Mouse (Mus musculus): ENCODE data around the gene Zc3h12c.
"Not testable (repeated sequence)": the region's sequence is repeated elsewhere in the genome, so short reads cannot be mapped to it uniquely, and the experiment has no call there.

Gene Zc3h12c

DNA sequence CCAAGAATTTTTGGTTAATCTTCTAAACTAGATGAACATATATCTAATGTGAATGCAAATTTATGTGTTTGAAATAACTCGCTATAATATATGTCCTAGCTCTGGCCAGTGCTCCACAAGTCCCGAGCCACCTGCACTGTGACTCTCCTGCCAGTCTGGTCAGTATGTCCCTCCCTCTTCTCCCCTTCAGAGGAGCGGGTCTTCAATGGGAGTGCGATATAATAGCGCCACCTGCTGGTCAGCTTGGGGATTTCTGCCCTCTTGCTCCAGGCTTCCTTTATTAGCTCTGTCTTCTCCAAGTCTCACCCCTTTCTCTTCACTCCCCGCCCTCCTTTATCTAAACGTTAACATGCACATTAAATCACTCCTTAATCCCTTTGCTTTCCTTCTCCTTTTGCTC is 69.8 kb downstream of the Zc3h12c start:
- peak; percentile 88 for DNase-seq

GRCm38 (mm10) chr9:52097386-52097785 is 71.0 kb downstream of the Zc3h12c start:
- no peak for DNase-seq

DNA sequence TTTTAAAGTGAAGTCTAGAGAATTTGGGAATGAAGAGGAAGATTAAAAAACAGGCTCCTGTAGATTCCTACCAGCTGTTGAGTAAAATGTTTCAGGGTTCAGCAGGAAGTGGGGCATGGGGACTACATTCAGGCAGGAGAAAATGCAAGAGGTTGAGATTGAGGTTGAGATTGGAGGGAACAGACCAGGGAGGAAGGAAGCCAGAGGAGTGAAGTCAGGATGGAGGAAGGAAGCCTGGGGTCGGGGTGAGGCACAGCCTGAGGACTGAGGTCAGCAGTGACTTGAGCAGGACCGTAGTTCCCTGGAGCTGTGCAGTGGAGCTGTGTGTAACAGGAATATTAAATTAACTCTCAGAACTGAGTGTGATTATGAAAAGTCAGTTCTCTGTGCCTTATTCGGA is 72.7 kb downstream of the Zc3h12c start:
- no peak for DNase-seq

DNA sequence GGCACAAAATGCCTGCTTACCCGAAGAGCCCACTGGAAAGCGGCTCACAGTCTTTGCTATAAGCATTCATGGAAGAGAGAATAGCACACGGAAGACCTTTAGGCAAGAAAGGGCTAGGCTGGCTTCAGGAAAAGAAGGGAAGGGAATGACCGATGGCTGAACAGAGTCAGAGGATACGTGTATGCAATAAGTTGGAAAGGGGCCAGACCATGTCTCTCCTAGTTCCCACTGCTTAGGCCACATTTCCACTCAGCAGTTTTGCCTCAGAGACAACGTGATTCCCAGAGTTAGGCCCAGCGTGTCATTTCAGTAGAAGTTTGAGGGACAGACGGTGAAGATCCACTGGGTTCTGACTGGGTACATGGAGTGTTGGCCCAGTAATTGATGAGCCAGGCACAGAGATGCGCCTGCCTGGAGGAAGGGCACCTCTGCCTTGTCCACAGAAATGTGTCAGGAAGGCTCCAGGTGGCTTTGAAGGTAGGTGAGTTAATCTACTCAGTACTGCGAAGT is 73.8 kb downstream of the Zc3h12c start:
- no peak for DNase-seq

DNA sequence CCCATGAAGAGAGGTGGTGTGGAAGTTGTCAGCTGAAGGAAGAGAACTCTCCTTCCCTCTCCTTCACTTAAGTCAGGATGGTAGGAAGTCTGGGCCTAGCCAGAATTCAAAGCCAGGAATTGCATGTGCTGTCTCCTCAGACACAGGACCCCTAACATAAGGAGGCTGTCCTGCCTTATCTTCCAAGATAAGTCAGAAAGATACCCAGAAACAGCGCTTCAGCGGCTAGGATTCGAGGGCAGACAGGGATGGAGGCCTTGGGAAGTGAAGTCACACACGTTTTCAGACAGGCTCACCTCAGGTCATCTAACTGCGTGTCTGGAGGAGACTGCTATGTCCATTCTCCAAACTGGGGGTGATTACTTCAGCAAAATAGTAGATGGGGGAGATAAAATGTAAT is 74.4 kb downstream of the Zc3h12c start:
- no peak for DNase-seq

DNA sequence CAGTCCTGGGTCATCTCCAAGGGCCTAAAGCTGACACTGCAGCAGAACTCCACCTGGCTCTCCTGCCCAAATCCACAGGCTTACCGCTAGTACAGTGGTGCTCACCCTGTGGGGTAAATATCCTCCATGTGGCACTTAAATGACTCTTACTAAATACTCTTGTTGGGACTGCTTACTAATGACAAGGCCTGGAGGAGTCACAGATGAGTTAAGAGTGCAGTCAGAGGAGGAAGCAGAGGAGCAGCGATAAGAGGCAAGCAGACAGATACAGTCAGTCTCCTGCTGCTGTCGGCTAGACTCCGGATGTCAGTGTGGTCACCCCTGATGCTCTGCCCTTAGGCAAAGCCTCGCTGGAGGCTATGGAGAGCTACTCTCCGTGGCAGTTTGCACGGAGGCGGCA is 75.3 kb downstream of the Zc3h12c start:
- no peak for DNase-seq

DNA sequence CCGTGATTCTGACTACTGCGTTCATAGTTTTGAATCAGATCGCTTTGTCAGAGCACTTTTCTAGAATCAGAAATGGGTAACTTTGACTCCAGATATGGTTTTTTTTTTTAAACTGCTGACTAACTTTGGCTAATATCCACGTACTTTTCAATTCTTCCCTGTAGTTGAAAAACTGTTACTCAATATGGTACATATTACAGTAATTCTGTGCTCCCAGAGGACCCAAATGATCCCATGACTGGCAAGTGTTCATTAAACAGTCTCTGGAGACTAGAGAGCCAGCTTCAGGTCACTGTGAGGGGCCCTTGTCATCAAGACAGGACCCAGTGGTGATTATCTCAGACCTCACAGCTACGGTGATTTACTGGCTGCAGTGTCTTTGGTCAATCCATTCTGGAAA is 76.1 kb downstream of the Zc3h12c start:
- no peak for DNase-seq

- DNase-seq: no peak
These were observed 76.6 kb downstream of the Zc3h12c start for GRCm38 (mm10) chr9:52091752-52092151.

DNA sequence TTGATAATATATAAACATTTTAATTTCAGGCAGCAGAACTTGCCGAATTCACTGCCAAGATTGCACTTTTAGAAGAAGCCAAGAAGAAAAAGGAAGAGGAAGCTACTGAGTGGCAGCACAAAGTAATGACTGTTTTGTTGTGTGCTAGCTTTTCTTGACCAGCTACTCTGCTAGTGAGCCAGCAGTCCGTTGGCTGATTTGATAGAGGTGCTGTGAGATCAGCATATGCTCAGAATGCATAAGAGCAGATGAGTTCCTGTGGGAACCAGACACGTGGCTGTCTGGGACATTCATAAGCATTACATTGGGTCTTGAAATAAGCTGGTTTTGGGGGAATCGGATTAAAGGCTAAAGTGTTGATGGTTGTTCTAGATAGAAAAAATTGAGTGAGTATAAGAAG is 86.0 kb downstream of the Zc3h12c start:
- DNase-seq: no peak

- DNase-seq: no peak
These were observed 86.4 kb downstream of the Zc3h12c start for GRCm38 (mm10) chr9:52081979-52082378.

DNA sequence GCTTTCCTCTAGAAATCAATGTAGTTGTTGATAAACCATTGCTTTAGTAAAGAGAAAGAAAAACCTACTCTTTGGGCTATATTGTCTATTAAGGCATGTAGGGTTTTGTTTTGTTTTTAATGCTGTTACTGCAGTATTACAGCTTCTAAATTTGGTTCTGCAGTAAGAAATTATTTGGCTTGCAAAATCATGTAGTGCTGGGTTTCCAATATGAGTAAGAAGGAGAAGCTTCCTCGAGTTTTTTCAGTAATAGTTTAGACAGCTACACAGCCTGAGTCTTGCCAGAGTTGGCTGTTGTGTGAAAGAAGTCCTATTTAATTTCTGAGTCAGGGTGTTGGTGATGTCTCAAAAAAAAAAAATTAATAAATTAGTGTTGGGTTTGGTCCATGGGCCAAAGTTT is 90.7 kb downstream of the Zc3h12c start:
- no peak for DNase-seq

DNA sequence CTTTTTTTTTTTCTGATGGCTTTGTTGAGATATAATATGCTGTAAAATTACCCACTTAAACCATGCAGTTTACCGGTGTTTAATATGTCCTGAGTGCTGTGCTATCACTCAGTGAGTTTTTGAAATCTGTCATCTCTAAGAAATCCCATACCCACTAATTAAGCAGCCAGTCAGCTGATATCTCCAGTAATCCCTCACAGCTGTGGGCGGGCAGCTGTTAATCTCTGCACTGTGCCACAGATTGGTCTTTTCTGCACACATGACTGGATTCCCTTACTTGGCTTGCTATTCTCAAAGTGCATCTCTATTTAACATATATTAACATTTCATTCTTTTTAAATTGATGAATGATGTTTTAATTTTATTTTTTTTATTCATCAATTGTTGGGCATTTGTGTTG is 92.3 kb downstream of the Zc3h12c start:
- DNase-seq: no peak

GRCm38 (mm10) chr9:52072202-52072601 is 96.2 kb downstream of the Zc3h12c start:
- no peak for DNase-seq

- not testable (repeated sequence) for DNase-seq
These were observed 97.0 kb downstream of the Zc3h12c start for GRCm38 (mm10) chr9:52071352-52071751.

DNA sequence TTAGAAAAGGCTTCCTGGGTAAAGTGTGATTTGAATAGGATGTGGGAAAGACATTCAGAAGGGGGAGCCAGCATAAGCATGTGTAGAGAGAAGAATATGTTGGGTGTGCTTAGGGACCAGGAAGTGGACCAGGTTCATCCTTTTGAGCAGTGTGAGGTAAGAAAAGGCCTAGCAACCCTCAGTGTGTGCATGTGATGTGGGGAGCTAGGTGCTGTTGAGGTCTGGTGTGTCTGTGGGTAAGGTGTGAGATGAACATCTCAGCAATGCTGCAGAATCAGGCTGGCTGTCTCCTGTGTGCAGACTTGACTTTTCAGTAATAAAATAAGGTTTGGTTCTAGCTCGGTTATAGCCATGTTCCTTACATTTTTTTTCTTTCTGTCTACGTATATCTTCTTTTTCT is 98.3 kb downstream of the Zc3h12c start:
- DNase-seq: no peak
